Mouse (Mus musculus) granulocyte monocyte progenitor cell, adult 5-6 weeks (primary cell): Measurements from ENCODE around the gene Mtrf1l. TPM values are rescaled to one million over a fixed set of nuclear protein-coding genes. Genes with fewer than 3 reads are reported as not detected.
A peak's percentile ranks its signal among the peaks of the same experiment; 100 is the strongest.

Experiments used
- ATAC-seq: replicated peaks from 2 replicates; pipeline ENCODE4 v1.8.0; 2016; ENCODE audit warnings: mild to moderate bottlenecking, moderate TSS enrichment, inconsistent platforms; ENCODE audit not compliant: poor library complexity, severe bottlenecking
- total RNA-seq, 2 experiments: library from RNA; stranded (forward) in 1 of 2; stranded (reverse) in 1 of 2; fragments of 200-712, 200-1000 nt in 1 of 2; fragments of >200 nt in 1 of 2; fragmentation: Nextera tagmentation in 1 of 2; gene quantifications; 2 replicates each; pipeline ENCODE4 v1.2.3; 2014 to 2017

Mtrf1l gene
- total RNA-seq (2014; fragmentation: Nextera tagmentation) (8.7 and 18.6 TPM in 2 replicates), total RNA-seq (2017) (33.5 and 34.2 TPM in 2 replicates)

DNA sequence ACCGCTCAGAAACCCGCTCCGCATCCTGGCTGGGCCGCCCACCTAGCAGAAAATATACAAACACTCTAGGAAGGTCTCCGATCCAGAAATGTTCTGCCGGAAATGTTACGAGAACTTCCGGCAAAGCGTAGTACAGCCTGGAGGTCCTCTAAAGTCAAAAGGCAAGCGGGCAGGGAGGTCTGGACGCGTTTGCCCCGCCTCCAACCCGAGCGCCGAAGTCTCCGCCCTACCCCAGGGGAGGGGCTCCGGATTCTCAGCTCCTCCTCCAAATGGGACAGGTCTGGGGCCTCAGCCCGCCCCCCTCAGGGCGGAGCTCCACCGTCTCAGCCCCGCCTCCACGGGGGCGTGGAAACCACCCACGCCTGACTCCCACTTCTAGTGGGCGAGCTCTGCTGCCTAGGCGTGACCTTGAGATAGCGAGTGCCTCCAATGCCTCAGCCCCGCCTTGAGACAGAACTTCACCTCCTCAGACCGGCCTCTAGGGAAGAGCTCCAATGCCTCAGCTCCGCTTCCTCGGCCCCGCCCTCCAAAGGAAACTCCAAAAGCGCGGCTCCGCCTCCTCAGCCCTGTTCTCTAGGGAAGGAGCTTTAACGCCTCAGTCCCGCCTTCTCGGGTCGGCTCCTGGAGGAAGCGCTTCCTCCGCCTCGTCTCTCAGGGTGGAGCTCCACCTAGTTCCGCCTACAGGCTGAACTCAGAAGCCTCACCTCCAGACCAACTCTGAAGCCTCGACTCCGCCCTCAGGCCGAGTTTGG lies at the start of gene Mtrf1l:
Mtrf1l (minus strand) TSS at position 171 of the 752 bp plus-strand sequence.
- peak; percentile 84 for ATAC-seq

DNA sequence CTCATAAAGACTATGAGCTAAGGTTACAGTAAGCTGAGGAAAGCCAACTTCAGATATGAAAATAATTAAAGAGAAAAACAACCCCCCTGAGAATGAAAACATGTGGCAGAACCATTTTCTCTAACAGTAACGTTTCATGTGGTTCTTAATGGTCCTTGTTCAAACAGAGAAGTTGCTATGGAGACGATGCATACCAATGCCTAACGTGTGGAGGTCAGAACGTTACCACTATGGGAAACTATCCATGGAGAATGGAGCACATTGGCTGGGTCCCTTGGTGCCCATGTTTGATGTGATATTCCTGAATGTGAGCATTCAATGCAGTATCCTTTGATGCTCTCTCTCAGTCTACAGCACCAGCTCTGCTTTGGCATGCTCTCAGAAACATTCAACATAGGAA lies 47.4 kb upstream of the Mtrf1l start:
- ATAC-seq, result no peak

GRCm38 (mm10) chr10:5867981-5868552 lies 44.4 kb upstream of the Mtrf1l start:
- no peak for ATAC-seq

- no peak for ATAC-seq
Measured at GRCm38 (mm10) chr10:5865996-5866395, 42.3 kb upstream of the Mtrf1l start.

GRCm38 (mm10) chr10:5862669-5863068 lies 39.0 kb upstream of the Mtrf1l start:
- no peak for ATAC-seq

- no peak for ATAC-seq
Measured at GRCm38 (mm10) chr10:5860849-5861248, 37.1 kb upstream of the Mtrf1l start.

DNA sequence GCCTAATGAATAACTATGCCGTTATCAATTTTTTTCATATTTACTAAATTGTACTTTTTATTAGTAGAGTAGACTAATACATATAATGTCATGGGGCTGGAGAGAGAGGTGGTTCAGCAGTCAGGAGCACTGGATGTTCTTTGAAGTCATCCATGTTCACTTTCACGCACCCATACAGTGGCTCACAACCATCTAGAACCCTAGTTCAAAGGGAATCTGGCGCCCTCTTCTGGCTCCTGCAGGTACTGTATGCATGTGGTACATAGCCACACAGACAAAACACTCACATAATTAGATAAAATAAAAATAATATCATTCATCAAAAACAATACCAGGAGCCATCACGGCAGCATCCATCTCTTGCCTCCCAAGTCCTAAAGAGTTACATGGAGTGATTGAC lies 36.0 kb upstream of the Mtrf1l start:
- ATAC-seq, result peak; percentile 33; the same call in 1 of the 2 replicates

- ATAC-seq, result peak; percentile 69
Measured at GRCm38 (mm10) chr10:5857996-5858549, 34.4 kb upstream of the Mtrf1l start.

DNA sequence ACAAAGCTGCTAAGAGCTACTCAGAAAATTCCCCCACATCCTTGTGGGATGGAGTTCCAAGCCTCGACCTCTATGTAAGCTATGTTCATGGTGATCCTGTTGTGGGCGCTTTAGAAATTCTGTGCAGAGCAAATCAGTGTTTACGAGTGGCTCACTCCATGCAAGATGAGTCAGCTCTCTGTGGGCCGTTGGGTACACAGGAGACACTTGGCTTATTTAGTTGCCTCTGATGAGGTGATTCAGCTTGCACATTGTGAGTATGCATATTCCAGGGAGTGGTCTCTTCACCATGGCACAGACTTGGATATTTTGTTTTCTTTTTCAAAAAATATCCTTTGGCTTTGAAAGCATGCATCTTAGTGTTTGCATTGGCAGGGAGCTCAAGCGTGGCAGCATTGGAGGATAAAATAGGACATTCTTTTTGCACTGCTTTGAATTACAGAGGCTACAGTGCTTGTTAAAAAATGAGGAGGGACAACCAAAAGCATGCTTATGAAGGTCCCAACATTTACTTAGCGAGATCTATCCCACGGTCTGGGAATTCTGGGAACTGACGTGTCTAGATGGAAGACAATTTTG lies 29.7 kb upstream of the Mtrf1l start:
- ATAC-seq, result no peak

DNA sequence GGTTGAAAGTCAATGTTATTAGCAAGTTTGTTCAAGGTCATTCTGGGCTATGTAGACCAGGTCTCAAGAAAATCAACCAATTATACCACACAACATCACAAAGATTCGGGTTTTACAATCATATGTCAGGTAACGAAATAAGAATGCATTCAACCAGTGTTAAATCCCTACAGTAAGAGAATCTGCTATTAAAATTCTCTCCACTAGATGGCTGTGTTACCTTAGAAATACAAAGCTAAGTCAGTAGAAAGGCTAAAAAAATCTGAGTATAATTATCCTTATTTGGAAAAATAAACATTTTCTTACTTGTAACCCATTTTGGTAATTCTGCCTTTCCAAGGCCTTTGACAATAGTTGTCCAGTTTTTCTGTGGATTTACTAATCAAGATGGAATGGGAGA lies 23.2 kb upstream of the Mtrf1l start:
- no peak for ATAC-seq

DNA sequence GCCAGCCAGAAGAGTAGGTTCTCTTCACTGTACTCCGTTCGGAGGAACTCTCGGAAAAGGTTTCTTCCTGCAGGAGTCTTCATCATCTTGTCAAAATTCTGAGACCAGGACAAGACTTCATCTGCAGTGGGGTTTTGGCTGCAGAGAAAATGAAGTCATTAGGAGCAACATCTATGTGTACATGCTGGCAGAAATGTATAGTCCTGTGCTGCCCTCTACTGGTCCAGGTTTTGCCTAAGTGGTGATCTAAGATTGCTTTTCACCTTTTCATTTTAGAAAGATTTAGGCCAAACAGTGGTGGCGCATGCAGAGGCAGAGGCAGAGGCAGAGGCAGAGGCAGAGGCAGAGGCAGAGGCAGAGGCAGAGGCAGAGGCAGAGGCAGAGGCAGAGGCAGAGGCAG lies 17.7 kb upstream of the Mtrf1l start:
- ATAC-seq, result peak; percentile 80

- ATAC-seq, result no peak
Measured at GRCm38 (mm10) chr10:5826336-5827025, 2.8 kb upstream of the Mtrf1l start.

DNA sequence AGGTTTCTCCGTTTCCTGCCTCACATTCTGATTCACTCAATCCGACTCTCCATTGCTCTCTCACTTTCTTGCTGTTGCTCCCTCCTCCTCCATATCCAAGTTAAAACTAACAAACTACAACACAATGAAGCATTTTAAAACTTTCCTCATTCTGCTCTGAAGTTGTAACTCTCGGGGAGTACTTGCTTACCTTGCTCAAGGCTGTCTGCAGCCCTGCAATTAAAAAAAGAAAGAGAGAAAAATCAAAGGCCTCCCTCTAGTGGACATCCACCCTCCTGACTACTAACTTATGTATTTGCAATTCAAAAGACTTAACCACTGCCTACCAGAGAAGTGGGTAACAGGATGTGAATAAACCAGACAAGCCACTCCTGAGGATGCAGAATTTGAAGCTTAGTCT lies 1.1 kb upstream of the Mtrf1l start:
- ATAC-seq, result peak; percentile 38

DNA sequence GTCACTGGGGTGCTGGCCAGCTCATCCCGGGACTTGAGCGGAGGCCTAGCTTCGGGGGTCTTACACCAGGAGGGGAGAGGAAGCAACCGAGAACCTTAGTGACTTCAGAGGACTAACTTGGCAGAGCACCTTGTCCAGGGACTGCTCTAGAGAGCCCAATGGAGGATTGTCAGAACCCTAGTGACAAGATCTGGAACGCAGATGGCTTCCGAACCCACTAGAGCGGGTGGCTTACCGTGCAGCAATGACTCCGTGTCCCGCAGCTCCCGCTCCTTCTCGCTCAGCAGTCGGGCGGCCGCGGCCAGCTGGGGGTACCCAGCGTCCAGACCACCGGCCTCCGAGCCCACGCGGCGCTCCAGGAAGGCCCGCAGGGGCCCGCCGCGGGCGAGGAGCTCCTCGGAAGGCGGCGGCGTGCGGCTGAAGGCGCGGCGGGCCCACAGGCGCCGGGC lies 395 bp downstream of the Mtrf1l start:
- no peak for ATAC-seq

DNA sequence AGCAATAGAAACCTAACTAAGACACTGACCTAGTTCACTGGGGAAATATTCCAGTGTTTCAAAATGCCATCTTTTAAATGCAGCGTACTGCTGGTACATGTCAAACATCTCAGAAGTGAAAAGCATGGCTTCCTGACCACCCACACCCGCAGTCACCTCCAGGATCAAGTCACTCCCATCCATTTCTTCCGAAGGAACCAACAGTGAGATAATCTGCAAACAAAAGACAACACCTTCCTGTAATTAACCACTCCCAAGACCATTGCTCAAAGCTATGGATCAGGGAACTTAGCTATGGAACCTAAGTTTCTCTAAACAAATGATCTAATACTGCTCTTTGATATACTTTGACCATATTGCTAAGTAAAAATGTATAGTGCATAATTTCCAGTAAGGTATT lies 4.9 kb downstream of the Mtrf1l start:
- no peak for ATAC-seq

DNA sequence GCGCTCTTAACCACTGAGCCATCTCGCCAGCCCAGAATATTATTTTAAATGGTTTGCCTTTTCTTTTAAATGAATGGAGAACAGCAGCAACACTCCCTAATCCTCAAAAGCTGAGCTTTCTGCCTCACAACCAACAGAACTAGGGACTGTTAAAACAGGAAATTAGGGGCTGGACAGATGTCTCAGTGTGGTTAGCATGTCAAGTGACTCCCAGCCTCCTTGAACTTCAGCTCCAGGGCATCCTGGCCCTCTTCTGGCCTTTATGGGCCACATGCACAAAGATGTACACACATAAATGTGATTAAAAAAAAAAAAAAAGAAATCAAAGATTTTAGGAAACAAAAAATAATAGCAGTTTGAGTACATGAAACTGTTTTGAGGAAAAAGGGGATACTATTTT lies 7.7 kb downstream of the Mtrf1l start:
- ATAC-seq, result peak; percentile 82

DNA sequence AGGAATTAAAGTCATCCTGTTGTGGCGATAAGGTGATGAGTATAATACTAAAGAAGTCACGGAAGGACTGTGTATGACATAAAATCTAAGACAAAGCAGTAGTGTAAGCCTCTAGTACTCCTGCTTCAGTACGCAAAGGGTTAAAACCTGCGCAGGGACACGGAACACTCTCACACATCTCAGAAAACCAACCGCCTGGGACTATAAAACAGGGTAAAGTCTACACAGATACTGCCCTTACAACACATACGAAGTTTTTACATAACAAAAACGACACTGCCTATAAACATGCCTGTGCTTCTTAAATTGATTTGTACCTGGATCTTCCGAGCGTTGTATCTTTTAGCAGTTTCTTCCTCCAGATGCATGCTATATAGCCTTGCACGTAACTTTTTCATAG lies 10.0 kb downstream of the Mtrf1l start:
- ATAC-seq, result no peak

DNA sequence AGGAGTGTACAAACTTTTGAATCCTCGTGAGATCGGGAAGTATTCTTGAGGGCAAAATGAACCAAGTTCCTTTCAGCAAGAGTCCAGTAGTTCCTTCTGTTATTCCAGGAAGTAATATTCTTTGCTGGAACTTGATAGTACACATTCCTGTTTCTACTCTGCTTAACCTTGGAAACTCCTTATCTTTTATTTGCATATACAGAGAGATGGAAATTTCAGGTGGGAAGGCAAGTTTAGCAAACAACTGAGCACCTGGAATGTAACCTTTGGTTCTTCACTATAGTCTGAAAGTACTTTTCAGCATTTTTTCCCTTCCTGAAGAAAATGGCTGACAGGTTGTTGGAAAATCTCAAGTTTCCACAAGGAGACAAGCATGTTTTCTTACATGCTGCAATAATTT lies 16.0 kb downstream of the Mtrf1l start:
- ATAC-seq, result no peak

DNA sequence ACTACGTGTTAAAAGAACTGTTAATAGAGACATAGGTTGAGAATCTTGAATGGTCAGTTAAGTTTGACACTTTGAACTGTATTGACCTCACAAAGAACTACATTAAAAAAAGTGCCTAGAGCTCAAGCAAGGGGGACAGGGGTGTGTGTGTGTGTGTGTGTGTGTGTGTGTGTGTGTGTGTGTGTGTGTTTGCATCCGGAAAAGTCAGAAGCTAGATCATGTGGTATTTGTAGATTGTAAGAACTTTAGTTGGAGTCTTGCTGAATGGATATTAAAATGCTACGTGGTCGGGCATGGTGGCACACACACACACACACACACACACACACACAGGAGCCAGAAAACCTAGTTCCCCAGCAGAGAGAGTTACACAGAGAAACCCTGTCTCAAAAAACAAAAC lies 16.7 kb downstream of the Mtrf1l start:
- no peak for ATAC-seq

GRCm38 (mm10) chr10:5806416-5806815 lies 17.3 kb downstream of the Mtrf1l start:
- ATAC-seq, result no peak
